15 mouse cellular contexts compared by ENCODE assay signal in the genomic region with DNA sequence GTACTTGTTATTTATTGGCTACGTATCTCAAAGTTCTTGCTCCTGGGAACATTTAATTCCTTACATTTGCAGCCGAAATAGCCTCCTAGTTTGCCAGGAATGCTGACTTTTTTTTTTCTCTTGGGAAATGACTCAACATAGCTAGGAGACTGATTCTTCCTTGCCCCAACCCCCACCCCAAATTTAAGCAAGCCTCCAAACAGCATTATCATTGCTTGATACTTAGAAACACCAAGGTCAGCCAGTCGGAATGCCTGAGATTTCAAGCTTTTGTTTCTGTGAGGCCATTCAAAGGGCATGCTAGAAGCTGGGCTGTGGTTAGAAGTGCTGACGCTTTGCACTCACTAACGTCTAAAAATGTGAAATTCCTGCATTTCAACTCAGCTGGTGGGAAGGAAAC. TPM values are rescaled to one million over a fixed set of nuclear protein-coding genes. Genes with fewer than 3 reads are reported as not detected.
DNase-seq lines count a peak whose midpoint lies in the region; ATAC-seq lines count a peak whose summit lies in the region.
"Had no signal": no experiment of that assay in that cellular context is flagged by ENCODE, and none has a peak within 500 bp of the region (broad histone marks: within the 10 kb centered on the region; RNA-seq: fewer than 3 reads in every experiment).

No protein-coding gene starts in this region.

- no peaks in the 10 kb centered on the region for H3K27me3 ChIP-seq in heart, embryonic 11.5 days (ENCODE audit: control insufficient read depth, insufficient read depth, low read length)
- no peaks in the 10 kb centered on the region for H3K27me3 ChIP-seq in lung, embryonic 16.5 days (ENCODE audit: control insufficient read depth, insufficient read depth, low read depth, low read length)
- H3K27me3 ChIP-seq in heart, embryonic 16.5 days (ENCODE audit: control insufficient read depth, insufficient read depth, low read length) = no peaks in the 10 kb centered on the region

- H3K27ac ChIP-seq in heart, embryonic 11.5 days (ENCODE audit: low read depth, low read length) = no peak overlapping the region
- H3K27ac ChIP-seq in lung, embryonic 16.5 days (ENCODE audit: low read length) = 0 out of 2 replicates have a peak overlapping the region, but pooled peaks have one; percentile 10
- H3K27ac ChIP-seq in heart, embryonic 16.5 days (ENCODE audit: low read length) = peak overlapping the region; percentile 33
- H3K27ac ChIP-seq: hindbrain, embryonic 13.5 days had no signal

- no peaks in the 10 kb centered on the region for H3K9me3 ChIP-seq in heart, embryonic 11.5 days (replicated peaks; ENCODE audit: control insufficient read depth, low read length)
- no peaks in the 10 kb centered on the region for H3K9me3 ChIP-seq in lung, embryonic 16.5 days (ENCODE audit: control insufficient read depth, low read length)
- H3K9me3 ChIP-seq in heart, embryonic 16.5 days (replicated peaks; ENCODE audit: control insufficient read depth, low read length) = no peaks in the 10 kb centered on the region
- H3K9me3 ChIP-seq: hindbrain, embryonic 13.5 days had no signal

- WGBS in heart, embryonic 11.5 days (ENCODE audit: insufficient replicate concordance) = 28% methylated on average over 5 of the region's 5 CpGs
- 34% methylated on average over 5 of the region's 5 CpGs for WGBS in lung, embryonic 16.5 days
- whole genome bisulfite sequencing in heart, embryonic 16.5 days = 25% methylated on average over 5 of the region's 5 CpGs

- H3K36me3 ChIP-seq in heart, embryonic 11.5 days (ENCODE audit: control insufficient read depth, insufficient read depth, low read length) = no peaks in the 10 kb centered on the region; the same call in 1 of the 2 replicates
- peaks cover 11% of the 10 kb centered on the region; the same call in 1 of the 2 replicates for H3K36me3 ChIP-seq in lung, embryonic 16.5 days (ENCODE audit: control insufficient read depth, insufficient read depth, low read length)
- peaks cover 6% of the 10 kb centered on the region; the same call in 1 of the 2 replicates for H3K36me3 ChIP-seq in heart, embryonic 16.5 days (ENCODE audit: control insufficient read depth, insufficient read depth)
- H3K36me3 ChIP-seq: hindbrain, embryonic 13.5 days had no signal

- H3K9ac ChIP-seq in heart, embryonic 11.5 days (ENCODE audit: low read depth, low read length) = no peak overlapping the region
- H3K9ac ChIP-seq in lung, embryonic 16.5 days (ENCODE audit: low read length) = no peak overlapping the region
- H3K9ac ChIP-seq in heart, embryonic 16.5 days (ENCODE audit: low read length) = no peak overlapping the region
- H3K9ac ChIP-seq: hindbrain, embryonic 13.5 days had no signal

- H3K4me3 ChIP-seq in heart, embryonic 11.5 days (ENCODE audit: low read depth, low read length) = no peak overlapping the region
- no peak overlapping the region for H3K4me3 ChIP-seq in lung, embryonic 16.5 days (ENCODE audit: low read length)
- H3K4me3 ChIP-seq in heart, embryonic 16.5 days (ENCODE audit: low read length) = no peak overlapping the region
- H3K4me3 ChIP-seq: erythroblast, embryonic 14.5 days; hindbrain, embryonic 13.5 days had no signal

- DNase-seq in heart, adult 18-20 months = peak; percentile 46 to 48
- no peak for DNase-seq in lung, postnatal 25 days (ENCODE audit: low spot score)
- peak; percentile 97 for DNase-seq in R1 (ENCODE audit: low read depth, low spot score)
- no peak for DNase-seq in thymus, postnatal 10 days (ENCODE audit: low spot score in 2 of 2)

- peaks cover 7% of the 10 kb centered on the region for H3K4me1 ChIP-seq in heart, embryonic 11.5 days (ENCODE audit: control insufficient read depth, insufficient read depth, low read length)
- no peaks in the 10 kb centered on the region for H3K4me1 ChIP-seq in lung, embryonic 16.5 days (replicated peaks; ENCODE audit: control insufficient read depth, insufficient read depth, low read length)
- H3K4me1 ChIP-seq in heart, embryonic 16.5 days (ENCODE audit: control insufficient read depth, insufficient read depth, low read length) = peaks cover 25% of the 10 kb centered on the region

- H3K4me2 ChIP-seq in heart, embryonic 11.5 days = no peak overlapping the region; the same call in 1 of the 2 replicates
- no peak overlapping the region for H3K4me2 ChIP-seq in lung, embryonic 16.5 days (ENCODE audit: low read depth, low read length)
- H3K4me2 ChIP-seq in heart, embryonic 16.5 days (ENCODE audit: low read depth, low read length) = no peak overlapping the region
- H3K4me2 ChIP-seq: hindbrain, embryonic 13.5 days had no signal

- ATAC-seq in heart, embryonic 11.5 days (replicated peaks; ENCODE audit: insufficient number of reproducible peaks, low FRiP score, low TSS enrichment) = no peak
- ATAC-seq in lung, embryonic 16.5 days (ENCODE audit: low read depth) = peak; percentile 38; the same call in 1 of the 2 replicates
- ATAC-seq in heart, embryonic 16.5 days (replicated peaks; ENCODE audit: extremely low read depth, insufficient read depth, low FRiP score) = peak; percentile 6; the same call in 1 of the 2 replicates
- no peak for ATAC-seq in activated CD4-positive, CD25-positive, alpha-beta regulatory T cell, adult 4 months
- ATAC-seq: CD4-positive, CD25-positive, alpha-beta regulatory T cell, adult 4 months had no signal

RNA-seq across cellular contexts. Expression of a gene that starts 11.1 kb away (rescaled TPM):
- not detected for total RNA-seq in heart, adult 18-20 months (2021)
- 2.5 and 3.1 TPM in 2 replicates for polyA plus RNA-seq in heart, embryonic 11.5 days (2014; fragmentation: Nextera tagmentation; extraction: Ambion mirVana)
- 0.73 and 1.0 TPM in 2 replicates for polyA plus RNA-seq in lung, embryonic 16.5 days (2015; fragmentation: Nextera tagmentation; extraction: Ambion mirVana)
- 2.3 and 2.5 TPM in 2 replicates for polyA plus RNA-seq in heart, embryonic 16.5 days (2015; fragmentation: Nextera tagmentation; extraction: Ambion mirVana)
- not detected for polyA plus RNA-seq in activated CD4-positive, CD25-positive, alpha-beta regulatory T cell, adult 4 months (2017; shearing (Covaris generic))
- total RNA-seq: left cerebral cortex, adult 8-10 months; liver, adult 2 months had no signal
- polyA plus RNA-seq: CD4-positive, CD25-positive, alpha-beta regulatory T cell, adult 4 months; erythroblast, embryonic 14.5 days; liver, adult 2 months; urinary bladder, adult 2 months had no signal

RNA-seq across cellular contexts. Expression of a gene that starts 41.8 kb away (rescaled TPM):
- total RNA-seq in heart, adult 18-20 months (2021) = under 1 TPM; 0.10 to 0.28 TPM
- polyA plus RNA-seq in heart, embryonic 11.5 days (2014; fragmentation: Nextera tagmentation; extraction: Ambion mirVana) = 0.11 and 0.33 TPM in 2 replicates
- polyA plus RNA-seq in lung, embryonic 16.5 days (2015; fragmentation: Nextera tagmentation; extraction: Ambion mirVana) = 0.05 and 0.19 TPM in 2 replicates
- polyA plus RNA-seq in heart, embryonic 16.5 days (2015; fragmentation: Nextera tagmentation; extraction: Ambion mirVana) = 0.31 and 0.34 TPM in 2 replicates
- polyA plus RNA-seq in activated CD4-positive, CD25-positive, alpha-beta regulatory T cell, adult 4 months (2017; shearing (Covaris generic)) = not detected
- total RNA-seq: liver, adult 2 months had no signal
- polyA plus RNA-seq: CD4-positive, CD25-positive, alpha-beta regulatory T cell, adult 4 months; cortical plate, adult 2 months; erythroblast, embryonic 14.5 days; hindbrain, embryonic 13.5 days; liver, adult 2 months had no signal

Comparison
In these comparisons a context has a peak if more than half of its experiments do, and no peak if none do; other contexts are left out.
1. ATAC-seq: peak in lung, embryonic 16.5 days (single experiment) and heart, embryonic 16.5 days (single experiment); none in heart, embryonic 11.5 days (single experiment) and activated CD4-positive, CD25-positive, alpha-beta regulatory T cell, adult 4 months (single experiment).
2. DNase-seq: peak in heart, adult 18-20 months (2 of 2) and R1 (single experiment); none in lung, postnatal 25 days (single experiment) and thymus, postnatal 10 days (0 of 2).